Mouse (Mus musculus) right cerebral cortex, postnatal 25 days (tissue): ENCODE results near the gene B3galt1.

Experiments used
- DNase-seq: peaks from one replicate; pipeline ENCODE4 v3.0.0; 2022

The B3galt1 gene

GRCm38 (mm10) chr2:68079426-68080360 is 514.0 kb downstream of the B3galt1 start:
- DNase-seq = no peak

DNA sequence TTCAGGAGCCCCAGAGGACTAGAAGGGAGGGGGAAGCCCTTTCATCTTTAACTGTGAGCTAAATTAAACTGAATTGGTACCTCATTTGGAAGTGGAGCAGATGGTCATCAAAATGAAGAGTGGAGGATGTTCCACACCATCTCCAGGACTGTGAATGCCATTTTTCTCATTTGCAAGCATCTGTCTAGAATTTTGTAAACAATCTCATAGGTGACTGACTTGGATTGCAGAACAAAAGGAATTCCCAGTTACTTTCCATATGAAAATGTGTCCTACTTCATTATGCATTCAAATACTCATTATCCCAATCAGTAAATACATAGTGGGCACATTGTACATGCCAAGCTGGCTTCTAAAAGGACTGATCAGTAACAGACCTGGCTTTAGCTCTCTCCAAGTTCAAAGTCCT is 515.2 kb downstream of the B3galt1 start:
- no peak for DNase-seq

DNA sequence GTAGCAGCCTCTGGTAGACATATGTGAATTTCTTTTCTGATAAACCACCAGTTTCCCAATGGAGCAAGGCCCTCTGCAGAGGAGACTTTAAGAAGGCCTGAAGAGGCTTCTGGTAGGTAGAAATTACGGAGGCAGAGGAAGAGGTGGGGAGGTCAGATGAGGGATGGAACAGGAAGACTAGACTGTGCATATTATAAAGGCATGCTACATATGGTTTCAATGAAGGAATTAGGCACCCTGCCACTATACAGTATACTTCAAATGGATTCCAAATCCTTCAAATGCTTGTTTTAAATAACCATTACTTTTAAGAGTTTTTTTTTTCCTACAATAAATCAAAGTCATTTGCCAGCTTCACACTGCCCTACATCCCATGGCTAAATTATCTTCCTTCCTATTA is 518.8 kb downstream of the B3galt1 start:
- DNase-seq = no peak

DNA sequence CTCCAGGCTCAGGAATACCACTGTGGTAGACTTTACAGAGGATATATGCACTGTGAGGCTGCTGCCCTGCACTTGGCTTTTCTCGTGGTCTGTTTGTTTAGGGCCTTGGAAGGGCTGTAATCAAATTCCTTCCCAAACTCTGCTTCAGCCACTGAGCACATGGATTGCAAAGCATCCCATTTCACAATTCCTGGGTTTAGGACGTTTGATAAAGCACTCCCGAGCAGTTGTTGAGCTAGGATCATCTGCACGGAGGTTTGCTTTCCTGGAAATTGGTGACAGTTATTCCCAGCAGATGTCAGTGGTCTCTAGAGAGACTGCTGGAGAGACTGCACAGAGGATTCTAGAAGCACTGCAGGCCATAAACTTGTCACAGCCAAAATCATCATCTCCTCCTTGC is 520.4 kb downstream of the B3galt1 start:
- no peak for DNase-seq

GRCm38 (mm10) chr2:68091559-68091958 is 525.9 kb downstream of the B3galt1 start:
- DNase-seq = no peak

GRCm38 (mm10) chr2:68104641-68105040 is 539.0 kb downstream of the B3galt1 start:
- DNase-seq = no peak

GRCm38 (mm10) chr2:68118076-68118475 is 552.4 kb downstream of the B3galt1 start:
- DNase-seq = no peak

DNA sequence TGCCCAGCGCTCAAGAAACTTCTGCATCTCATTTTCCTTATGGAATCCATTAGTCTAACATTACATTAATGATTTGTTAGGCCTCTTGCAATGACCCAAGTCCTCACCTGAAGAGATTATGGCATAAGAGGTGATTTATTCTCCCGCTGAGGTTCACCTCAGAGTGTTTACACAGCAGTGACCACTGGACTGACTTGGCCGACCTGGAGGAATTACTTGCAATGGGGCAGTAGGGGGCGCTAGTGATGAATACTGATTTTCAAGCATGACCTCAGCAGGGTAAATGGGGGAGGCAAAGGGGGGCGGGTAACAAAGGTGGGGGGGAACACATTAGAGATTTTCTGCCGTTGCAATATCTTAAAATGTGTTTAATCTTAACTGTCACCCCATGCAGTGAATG is 559.1 kb downstream of the B3galt1 start:
- no peak for DNase-seq

GRCm38 (mm10) chr2:68141094-68141493 is 575.4 kb downstream of the B3galt1 start:
- DNase-seq = no peak

- no peak for DNase-seq
These were observed 577.6 kb downstream of the B3galt1 start for GRCm38 (mm10) chr2:68143292-68143691.

- DNase-seq = no peak
These were observed 594.1 kb downstream of the B3galt1 start for GRCm38 (mm10) chr2:68159751-68160150.

DNA sequence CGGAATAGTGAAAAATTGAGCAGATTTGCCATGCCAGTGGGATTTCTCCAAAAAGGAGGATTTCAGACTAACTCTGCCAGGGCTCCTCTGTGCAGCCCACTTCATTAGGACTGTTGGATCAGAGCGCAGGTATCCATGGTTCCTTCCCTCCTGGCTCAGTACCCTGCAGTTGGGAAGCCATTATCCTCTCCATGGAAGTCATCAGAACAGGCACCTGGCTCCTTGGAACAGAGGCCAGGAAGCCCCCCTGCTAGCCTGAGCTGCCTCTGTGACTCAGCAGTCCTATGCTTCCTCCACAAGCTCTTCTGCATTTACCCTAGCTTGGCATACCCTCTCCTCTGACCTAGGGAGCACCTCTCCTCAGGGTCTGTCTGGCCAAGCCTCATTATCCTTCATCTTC is 594.9 kb downstream of the B3galt1 start:
- no peak for DNase-seq

DNA sequence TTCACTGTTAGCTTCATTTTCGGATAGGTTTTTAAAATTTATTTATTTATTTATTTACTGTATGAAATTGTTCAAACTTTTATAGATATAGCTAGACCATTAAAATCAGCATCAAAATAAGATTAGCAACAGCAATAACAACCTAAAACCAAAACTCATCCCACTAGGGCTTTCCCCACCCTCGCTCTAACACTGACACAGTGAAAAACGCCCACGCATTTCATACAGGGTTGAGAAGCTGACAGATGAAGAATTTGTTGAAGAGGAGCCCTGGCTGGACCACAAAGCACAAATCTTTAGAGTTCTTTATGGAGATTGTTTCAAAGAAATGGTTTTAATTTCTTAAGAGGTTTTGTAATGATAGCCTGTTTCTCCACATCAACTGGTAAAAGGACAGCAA is 596.3 kb downstream of the B3galt1 start:
- no peak for DNase-seq

DNA sequence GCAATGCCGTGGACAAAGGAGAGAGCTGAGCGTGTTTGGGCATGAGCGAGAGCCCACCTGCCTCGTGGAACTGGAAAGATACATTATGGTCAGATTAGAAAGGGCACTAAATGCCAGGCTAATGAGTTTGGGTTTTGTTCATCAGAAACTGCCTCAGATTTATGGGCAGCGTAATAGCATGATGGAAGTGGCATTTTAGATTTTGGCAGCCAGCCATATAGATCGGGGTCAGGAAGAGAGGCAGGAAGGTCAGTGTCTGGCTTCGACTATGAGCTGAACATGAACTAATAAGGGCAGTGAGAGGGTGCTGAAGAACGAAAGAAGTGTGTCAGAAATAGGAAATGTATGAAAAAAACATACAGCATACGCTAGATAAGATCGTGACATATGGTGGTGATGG is 605.6 kb downstream of the B3galt1 start:
- DNase-seq = no peak
